Mouse (Mus musculus): ENCODE results near the gene Inppl1. TPM values are rescaled to one million over a fixed set of nuclear protein-coding genes. Genes with fewer than 3 reads are reported as not detected.

Inppl1 gene
- polyA plus RNA-seq (2017; shearing (Covaris generic)) = 10.6 TPM

GRCm38 (mm10) chr7:101837606-101838471, at the start of gene Inppl1:
Inppl1 (minus strand) TSS chr7:101838229.

GRCm38 (mm10) chr7:101870629-101871028, 32.6 kb upstream of the Inppl1 start, which contains the start of gene Folr1:
Folr1 (minus strand) TSS chr7:101870788.

GRCm38 (mm10) chr7:101863415-101863814, 25.4 kb upstream of the Inppl1 start, which contains the start of gene Anapc15:
Anapc15 (plus strand) TSS chr7:101863715.

DNA sequence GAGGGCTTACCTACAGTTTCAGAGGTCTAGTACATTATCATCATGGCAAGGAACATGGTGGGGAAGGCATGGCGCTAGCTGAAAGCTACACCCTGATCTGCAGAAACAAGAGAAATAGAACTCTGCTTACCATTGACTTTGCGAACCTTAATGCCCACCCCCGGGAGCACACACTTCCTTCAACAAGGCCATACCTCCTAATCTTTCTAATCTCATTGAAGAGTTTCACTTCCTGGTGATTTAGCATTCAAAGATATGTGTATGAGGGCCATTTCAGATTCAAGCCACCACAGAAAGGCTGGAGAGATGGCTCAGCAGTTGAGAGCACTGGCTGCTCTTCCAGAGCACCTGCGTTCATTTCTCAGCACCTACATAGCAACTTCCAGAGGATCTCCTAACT, 19.1 kb upstream of the Inppl1 start, which contains the start of gene Folr2:
Gene Folr2 (minus strand): TSS at position 101 of the 400 bp plus-strand sequence.

DNA sequence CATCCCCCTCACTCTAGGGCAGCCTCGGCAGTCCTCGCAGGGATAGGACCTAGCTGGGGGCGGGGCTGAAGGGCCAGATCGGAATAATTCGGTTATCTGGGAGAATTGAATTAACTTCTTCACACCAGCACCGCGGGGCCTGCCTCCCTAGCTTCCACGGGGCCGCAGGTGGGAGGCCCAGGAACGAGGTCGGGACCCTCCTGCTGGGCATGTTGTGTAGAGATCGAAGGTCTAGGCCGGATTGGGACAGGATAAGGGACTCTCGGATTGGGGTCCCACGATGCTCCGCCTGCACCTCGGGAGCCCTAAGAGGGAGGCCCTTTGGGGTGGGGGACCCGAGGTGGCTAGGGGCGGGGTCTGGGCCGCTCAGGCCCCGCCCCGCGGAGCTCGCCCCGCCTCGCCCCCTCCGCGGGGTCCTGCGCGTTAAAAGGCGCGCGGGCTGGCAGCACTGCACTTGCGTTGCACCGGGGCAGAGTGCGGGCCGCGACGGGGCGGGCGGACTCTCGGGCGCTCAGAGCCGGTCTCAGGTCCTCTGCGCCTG, 20.1 kb downstream of the Inppl1 start, which contains the start of gene Phox2a:
Gene Phox2a (plus strand): TSS at position 453 of the 541 bp plus-strand sequence.

Other genes starting within 250 kb of the Inppl1 start
- 32.8 TPM for gene Clpb, start 174.6 kb downstream of the Inppl1 start, polyA plus RNA-seq (2017; shearing (Covaris generic))
- not detected for gene Phox2a, start 19.9 kb downstream of the Inppl1 start, polyA plus RNA-seq (2017; shearing (Covaris generic))
- not detected for gene Folr2, start 19.0 kb upstream of the Inppl1 start, polyA plus RNA-seq (2017; shearing (Covaris generic))
- 43.1 TPM for gene Anapc15, start 25.5 kb upstream of the Inppl1 start, polyA plus RNA-seq (2017; shearing (Covaris generic))
- not detected for gene Folr1, start 32.6 kb upstream of the Inppl1 start, polyA plus RNA-seq (2017; shearing (Covaris generic))
- 152 TPM for gene Lamtor1, start 67.7 kb upstream of the Inppl1 start, polyA plus RNA-seq (2017; shearing (Covaris generic))
- gene Tomt, start 68.1 kb upstream of the Inppl1 start, polyA plus RNA-seq (2017; shearing (Covaris generic)) = 0.83 TPM
- gene Lrrc51, start 95.7 kb upstream of the Inppl1 start, polyA plus RNA-seq (2017; shearing (Covaris generic)) = 4.7 TPM
- 255 TPM for gene Numa1, start 95.9 kb upstream of the Inppl1 start, polyA plus RNA-seq (2017; shearing (Covaris generic))
- 5.4 TPM for gene Il18bp, start 180.5 kb upstream of the Inppl1 start, polyA plus RNA-seq (2017; shearing (Covaris generic))
- gene Rnf121, start 227.2 kb upstream of the Inppl1 start, polyA plus RNA-seq (2017; shearing (Covaris generic)) = 27.4 TPM
- gene Xndc1, start 227.3 kb upstream of the Inppl1 start, polyA plus RNA-seq (2017; shearing (Covaris generic)) = 28.8 TPM
- gene Xntrpc, start 227.5 kb upstream of the Inppl1 start, polyA plus RNA-seq (2017; shearing (Covaris generic)) = 1.5 TPM
- 0.15 TPM for gene Trpc2, start 244.9 kb upstream of the Inppl1 start, polyA plus RNA-seq (2017; shearing (Covaris generic))